Mouse (Mus musculus) mouse trophoblast stem cell (cell line): ENCODE data around the gene Usp4.

Experiments used
- in situ Hi-C, 2 experiments: fragments of 300-500 bp; cut with MseI, MboI; formaldehyde crosslinking; loops; 2 replicates in 1 of 2; 3 replicates in 1 of 2; pipeline ENCODE4 v1.15.1; 2025

The Usp4 gene

DNA sequence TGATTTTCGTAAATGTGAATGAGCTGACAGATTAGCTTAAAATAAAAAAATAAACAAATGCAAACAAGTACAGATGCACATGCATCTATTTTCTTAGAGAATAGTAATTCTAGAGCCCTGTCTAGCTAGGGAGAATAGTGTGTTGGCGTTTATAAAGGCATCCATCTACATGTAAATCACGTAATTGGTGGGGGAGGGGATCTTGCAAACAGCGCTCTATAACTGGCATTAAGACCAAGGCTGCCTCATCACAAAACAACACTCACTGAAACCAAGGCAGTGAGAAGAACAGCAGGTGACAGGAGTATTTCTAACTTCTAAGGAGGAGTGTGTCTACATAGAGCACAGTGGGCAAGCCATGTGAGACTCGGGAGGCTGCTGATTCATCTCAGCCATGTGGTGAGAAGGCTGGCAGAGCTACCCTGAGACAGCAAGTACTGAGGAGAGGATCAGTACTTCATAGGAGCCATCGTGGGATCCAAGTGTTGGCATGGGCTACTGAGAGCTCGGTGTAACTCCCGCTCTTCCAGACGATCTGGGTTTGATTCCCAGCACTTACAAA lies 63.8 kb downstream of the Usp4 start:
- in situ Hi-C loops, result no loop called here

DNA sequence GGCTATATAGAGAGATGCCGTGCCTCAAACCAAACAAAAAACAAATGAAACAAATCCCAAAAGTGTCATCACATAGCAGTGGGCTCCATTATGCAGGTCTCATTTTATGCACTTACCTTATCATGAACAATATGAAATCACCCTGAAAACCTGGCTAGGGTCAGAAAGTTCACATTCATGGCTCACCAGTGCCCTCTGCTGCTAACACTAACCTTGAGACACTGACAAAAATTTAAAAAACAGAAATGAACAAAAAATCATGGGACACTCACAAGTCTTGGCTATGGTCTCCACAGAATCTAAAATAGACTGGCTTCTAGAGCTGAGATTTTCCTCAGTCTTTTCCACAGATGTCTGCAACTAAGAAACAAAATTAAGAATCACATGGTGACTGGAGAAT lies 64.6 kb downstream of the Usp4 start:
- in situ Hi-C loops, result no loop called here

DNA sequence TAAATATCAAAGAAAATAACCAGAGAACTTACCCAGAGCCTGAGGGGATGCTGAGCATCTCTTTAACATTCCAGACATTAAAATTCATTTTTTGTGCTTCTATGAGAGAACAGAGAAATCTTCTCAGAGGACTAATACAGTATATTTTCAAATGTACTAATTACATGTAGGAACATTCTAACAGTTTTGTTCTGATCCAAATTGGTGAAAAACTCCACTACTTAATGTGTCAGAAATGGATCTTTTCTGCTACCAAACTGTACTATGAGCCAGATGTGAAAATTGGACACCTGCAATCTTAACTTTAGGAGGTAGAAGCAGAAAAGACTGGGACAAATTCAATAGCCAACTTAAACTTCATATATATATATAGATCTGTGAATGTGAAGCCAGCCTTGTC lies 80.7 kb downstream of the Usp4 start, which contains the start of gene Ccdc36:
TSS of gene Ccdc36 (minus strand) at position 101 of the 400 bp plus-strand sequence.
- in situ Hi-C loops, result no loop called here

DNA sequence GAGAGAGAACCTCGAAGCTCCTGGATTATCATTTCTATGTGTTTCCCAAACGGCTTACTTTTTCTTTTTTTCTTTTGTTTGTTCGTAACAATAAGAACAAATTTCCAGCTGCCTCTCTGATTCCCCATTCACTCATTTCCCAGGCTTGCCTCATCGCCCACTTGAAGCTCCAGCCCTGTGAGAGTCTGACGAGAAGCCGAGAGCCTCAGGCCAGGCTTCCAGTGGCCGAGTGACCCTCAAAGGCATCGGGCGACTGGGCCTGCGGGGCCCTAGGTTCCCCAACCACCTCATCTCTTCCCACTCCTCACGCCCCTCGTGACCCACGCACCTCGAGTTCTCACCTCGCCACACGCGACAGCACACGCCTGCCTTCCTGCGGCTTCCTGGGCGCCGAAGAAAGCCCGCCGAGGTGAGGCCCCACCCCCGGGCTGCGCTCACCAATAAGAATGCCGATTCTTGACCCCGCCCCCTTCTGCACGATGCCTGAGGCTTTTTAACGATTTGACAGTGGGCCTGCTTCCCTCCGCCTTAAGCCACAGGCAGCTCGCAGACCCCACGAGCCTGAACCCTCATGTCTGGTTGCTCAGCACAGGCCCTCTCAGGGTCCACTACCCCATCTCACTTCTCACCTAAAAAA lies 83.9 kb downstream of the Usp4 start:
- in situ Hi-C loops, result no loop called here

DNA sequence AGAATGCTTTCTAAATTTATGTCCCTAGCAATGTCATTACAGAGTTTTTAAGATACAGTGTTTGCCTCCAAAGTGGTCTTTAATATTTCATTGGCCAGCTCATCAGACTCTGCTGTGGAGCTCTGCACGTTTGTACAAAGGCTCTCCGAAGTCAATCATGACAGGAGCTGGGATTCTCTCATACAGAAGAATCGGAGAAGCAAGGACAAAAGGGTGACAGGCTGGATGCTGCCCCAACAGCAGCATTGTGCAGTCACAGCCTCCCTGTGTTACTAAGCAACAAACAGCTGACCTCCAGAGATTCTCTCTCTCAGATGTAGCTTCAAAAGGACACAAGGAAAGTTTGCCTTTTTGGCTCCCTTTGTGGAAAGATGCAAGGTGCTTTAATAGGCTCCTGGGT lies 88.5 kb downstream of the Usp4 start, which contains the start of gene BC048562:
TSS of gene BC048562 (plus strand) at position 301 of the 400 bp plus-strand sequence.
- in situ Hi-C loops, result no loop called here

DNA sequence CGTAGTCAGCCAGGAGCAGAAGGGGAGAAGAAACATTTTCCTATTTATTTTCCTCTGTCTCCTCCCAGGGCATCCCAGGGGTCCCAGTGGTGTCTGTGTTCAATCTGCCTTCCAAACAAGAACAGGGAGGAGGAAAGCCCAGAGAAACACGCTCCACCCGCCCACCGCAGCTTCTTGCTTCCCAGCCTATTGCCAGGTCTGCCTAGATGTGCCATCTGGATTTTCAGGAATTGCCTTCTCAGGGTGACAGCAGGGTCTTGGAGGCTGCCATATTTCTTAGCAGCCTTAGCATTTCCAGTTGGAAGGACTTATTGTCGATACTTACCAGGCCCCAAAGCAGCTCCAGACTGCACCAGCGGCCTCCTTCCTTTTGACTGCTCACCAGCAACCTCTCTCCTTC lies 91.5 kb downstream of the Usp4 start:
- in situ Hi-C loops, result no loop called here

DNA sequence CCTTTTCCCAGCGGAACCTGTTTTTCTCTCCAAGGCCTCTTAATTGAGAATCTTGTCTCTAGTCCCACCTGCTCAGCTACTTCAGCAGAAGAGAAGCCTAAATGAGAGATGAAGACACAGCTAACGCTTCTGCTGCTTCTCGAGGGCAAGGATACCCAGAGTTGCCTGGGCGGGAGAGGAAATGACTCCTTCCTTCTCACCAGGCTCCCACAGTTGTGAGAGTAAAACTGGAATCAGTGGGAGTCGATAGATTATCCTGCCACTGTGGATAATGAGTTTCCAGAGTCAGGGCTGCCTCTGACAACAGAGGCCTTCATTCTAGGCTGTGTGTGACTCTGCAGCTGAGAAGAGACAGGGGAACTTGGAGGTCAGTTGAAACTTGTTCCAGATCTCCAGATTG lies 92.8 kb downstream of the Usp4 start:
- in situ Hi-C loops, result no loop called here

DNA sequence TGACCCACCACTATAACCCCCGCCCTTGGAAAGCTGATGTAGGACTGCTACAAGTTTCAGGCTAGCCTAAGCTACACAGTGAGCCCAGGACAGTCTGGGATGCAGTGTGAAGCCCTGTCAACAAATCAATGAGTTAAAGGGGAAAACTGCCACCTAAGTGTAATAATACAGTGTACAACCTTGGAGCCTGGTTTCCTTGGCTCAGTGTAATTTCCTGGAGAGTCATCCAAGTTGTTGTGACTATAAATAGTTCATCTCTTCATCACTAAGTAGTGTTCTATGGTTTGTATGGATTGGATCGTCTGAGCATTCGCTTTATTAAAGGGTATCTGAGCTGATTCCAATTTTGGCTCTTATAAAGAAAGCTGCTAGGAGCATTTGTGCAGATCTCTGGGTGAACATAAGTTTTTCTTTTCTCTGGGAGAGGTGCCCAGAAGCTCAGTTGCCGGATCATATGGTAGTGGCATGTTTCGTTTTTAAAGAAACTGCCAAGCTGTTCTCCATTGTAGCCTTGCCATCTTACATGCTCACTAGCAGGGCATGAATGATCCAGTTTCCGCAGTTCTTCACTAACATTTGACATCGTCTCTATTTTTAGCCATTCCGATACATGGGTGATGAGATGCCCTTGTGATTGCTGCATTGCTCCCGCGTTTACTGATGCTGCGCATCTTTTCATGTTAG lies 93.7 kb downstream of the Usp4 start:
- in situ Hi-C loops, result no loop called here
